Mouse (Mus musculus) spleen, adult 2 months (tissue): ENCODE results near the gene Kntc1.

Experiments
- CTCF ChIP-seq: fragments of 200-500 bp; IDR thresholded peaks from 2 replicates; pipeline ENCODE4 v1.5.1; 2011; ENCODE audit warnings: mild to moderate bottlenecking, inconsistent platforms; ENCODE audit not compliant: insufficient read depth, insufficient read length, insufficient replicate concordance; ENCODE audit errors: extremely low read depth
- POLR2A ChIP-seq: fragments of 200-500 bp; IDR thresholded peaks from 2 replicates; pipeline ENCODE4 v1.6.1; 2011; ENCODE audit warnings: low read depth, low read length, inconsistent platforms

DNA sequence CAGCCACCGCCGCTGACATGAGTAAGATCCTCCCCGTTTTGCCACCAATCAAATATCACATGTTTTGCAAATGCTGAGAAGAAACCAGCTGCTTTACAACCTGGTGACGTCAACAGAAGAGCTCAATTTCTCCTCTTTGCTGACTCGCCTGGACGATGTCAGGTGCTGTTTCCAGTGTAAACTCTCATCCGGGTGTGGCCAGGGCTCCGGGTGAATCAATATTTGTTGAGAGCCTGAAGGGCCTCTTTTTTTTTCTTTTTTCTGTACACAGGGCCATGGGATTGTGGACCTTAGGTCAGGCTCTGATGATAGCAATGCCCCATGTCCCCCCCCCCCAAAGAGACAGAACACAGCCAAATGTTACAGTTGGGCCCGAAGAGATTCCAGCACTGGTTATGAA, 105.0 kb downstream of the Kntc1 start:
- TF ChIP-seq CTCF = no peak
- no peak for TF ChIP-seq POLR2A
